Mouse (Mus musculus) liver, postnatal 0 days (tissue): Measurements from ENCODE around the gene Adam8.

ENCODE experiments used
- CTCF ChIP-seq: sonication (generic); IDR thresholded peaks from 2 replicates; pipeline ENCODE4 v1.5.1; 2016; ENCODE audit warnings: antibody characterized with exemption, low read depth
- EP300 ChIP-seq: IDR thresholded peaks from 2 replicates; pipeline ENCODE4 v1.6.1; 2016; ENCODE audit warnings: antibody characterized with exemption, low read depth, mild to moderate bottlenecking

GRCm38 (mm10) chr7:139975471-139975870 lies 16.9 kb downstream of the Adam8 start:
- TF ChIP-seq CTCF (no peak), EP300 (no peak)
